Mouse (Mus musculus): ENCODE measurements at regions not wholly inside any gene's neighbourhood (a gene's known extent, or its start where the extent isn't known, plus 50 kb on each side); places are given as distances from the start of the nearest gene placed in this dataset.

- Histone ChIP-seq H3K9me3 (no peaks in the 10 kb centered on the region), H3K4me2 (no peak overlapping the region), H3K9ac (no peak overlapping the region), H3K4me3 (replicated peaks) (no peak overlapping the region), H3K27ac (no peak overlapping the region), H3K27me3 (replicated peaks) (no peaks in the 10 kb centered on the region), H3K36me3 (no peaks in the 10 kb centered on the region), H3K4me1 (no peaks in the 10 kb centered on the region)
- 82% methylated on average over 4 of the region's 4 CpGs for WGBS
- ATAC-seq (ENCODE audit: insufficient read depth, low FRiP score, low read depth): no peak
These were observed 175.0 kb upstream of the Sphkap start for GRCm38 (mm10) chr1:83583041-83583440.

GRCm38 (mm10) chr1:83569991-83570390 lies 162.0 kb upstream of the Sphkap start:
- no peak for ATAC-seq (ENCODE audit: insufficient read depth, low FRiP score, low read depth)
- Histone ChIP-seq H3K27ac (no peak overlapping the region), H3K4me1 (no peaks in the 10 kb centered on the region), H3K4me2 (no peak overlapping the region), H3K9ac (no peak overlapping the region), H3K9me3 (no peaks in the 10 kb centered on the region), H3K36me3 (no peaks in the 10 kb centered on the region), H3K4me3 (replicated peaks) (no peak overlapping the region), H3K27me3 (replicated peaks) (no peaks in the 10 kb centered on the region)
- 78% methylated on average over 5 of the region's 5 CpGs for WGBS

GRCm38 (mm10) chr1:83568746-83569145 lies 160.7 kb upstream of the Sphkap start:
- no peak for ATAC-seq (ENCODE audit: insufficient read depth, low FRiP score, low read depth)
- H3K4me1 ChIP-seq: no peaks in the 10 kb centered on the region
- no peak overlapping the region for H3K4me2 ChIP-seq
- H3K27ac ChIP-seq: no peak overlapping the region
- no peak overlapping the region for H3K4me3 ChIP-seq (replicated peaks)
- H3K36me3 ChIP-seq: no peaks in the 10 kb centered on the region
- H3K27me3 ChIP-seq (replicated peaks): no peaks in the 10 kb centered on the region
- H3K9ac ChIP-seq: no peak overlapping the region
- 82% methylated on average over 1 of the region's 1 CpGs for WGBS
- H3K9me3 ChIP-seq: no peaks in the 10 kb centered on the region

- Histone ChIP-seq H3K4me1 (no peaks in the 10 kb centered on the region), H3K4me3 (replicated peaks) (no peak overlapping the region), H3K36me3 (no peaks in the 10 kb centered on the region), H3K27me3 (replicated peaks) (no peaks in the 10 kb centered on the region), H3K27ac (no peak overlapping the region), H3K4me2 (no peak overlapping the region), H3K9me3 (no peaks in the 10 kb centered on the region), H3K9ac (no peak overlapping the region)
- ATAC-seq (ENCODE audit: insufficient read depth, low FRiP score, low read depth): no peak
These were observed 143.6 kb upstream of the Sphkap start for GRCm38 (mm10) chr1:83551617-83552016.

GRCm38 (mm10) chr1:83535461-83535860 lies 127.5 kb upstream of the Sphkap start:
- no peaks in the 10 kb centered on the region for H3K9me3 ChIP-seq
- H3K4me3 ChIP-seq (replicated peaks): no peak overlapping the region
- H3K9ac ChIP-seq: no peak overlapping the region
- H3K27me3 ChIP-seq (replicated peaks): no peaks in the 10 kb centered on the region
- no peaks in the 10 kb centered on the region for H3K36me3 ChIP-seq
- H3K27ac ChIP-seq: no peak overlapping the region
- no peak overlapping the region for H3K4me2 ChIP-seq
- no peaks in the 10 kb centered on the region for H3K4me1 ChIP-seq
- ATAC-seq (ENCODE audit: insufficient read depth, low FRiP score, low read depth): no peak

- H3K4me3 ChIP-seq (replicated peaks): no peak overlapping the region
- H3K36me3 ChIP-seq: no peaks in the 10 kb centered on the region
- ATAC-seq (ENCODE audit: insufficient read depth, low FRiP score, low read depth): no peak
These were observed 119.8 kb upstream of the Sphkap start for GRCm38 (mm10) chr1:83527803-83528202.

GRCm38 (mm10) chr1:83509356-83509755 lies 101.4 kb upstream of the Sphkap start:
- H3K27ac ChIP-seq: no peak overlapping the region
- no peaks in the 10 kb centered on the region for H3K9me3 ChIP-seq
- H3K4me3 ChIP-seq (replicated peaks): no peak overlapping the region
- no peaks in the 10 kb centered on the region for H3K4me1 ChIP-seq
- H3K36me3 ChIP-seq: no peaks in the 10 kb centered on the region
- no peak overlapping the region for H3K9ac ChIP-seq
- 70% methylated on average over 5 of the region's 5 CpGs for WGBS
- no peak for ATAC-seq (ENCODE audit: insufficient read depth, low FRiP score, low read depth)
- H3K27me3 ChIP-seq (replicated peaks): no peaks in the 10 kb centered on the region
- H3K4me2 ChIP-seq: no peak overlapping the region

More at GRCm38 (mm10) chr1:83527803-83528202, 119.8 kb upstream of the Sphkap start:
- Histone ChIP-seq H3K4me1 (no peaks in the 10 kb centered on the region), H3K4me2 (no peak overlapping the region), H3K9me3 (no peaks in the 10 kb centered on the region), H3K27me3 (replicated peaks) (no peaks in the 10 kb centered on the region), H3K9ac (no peak overlapping the region), H3K27ac (no peak overlapping the region)
- 51% methylated on average over 1 of the region's 1 CpGs for WGBS

GRCm38 (mm10) chr1:83505386-83505785 lies 97.4 kb upstream of the Sphkap start:
- ATAC-seq (ENCODE audit: insufficient read depth, low FRiP score, low read depth): no peak
- Histone ChIP-seq H3K4me2 (no peak overlapping the region), H3K4me3 (replicated peaks) (no peak overlapping the region), H3K9ac (no peak overlapping the region), H3K4me1 (no peaks in the 10 kb centered on the region), H3K27ac (no peak overlapping the region), H3K36me3 (no peaks in the 10 kb centered on the region), H3K9me3 (no peaks in the 10 kb centered on the region), H3K27me3 (replicated peaks) (no peaks in the 10 kb centered on the region)
- 64% methylated on average over 2 of the region's 2 CpGs for WGBS

GRCm38 (mm10) chr1:83496888-83497287 lies 88.9 kb upstream of the Sphkap start:
- WGBS: 66% methylated on average over 2 of the region's 2 CpGs
- Histone ChIP-seq H3K4me1 (no peaks in the 10 kb centered on the region), H3K27me3 (replicated peaks) (no peaks in the 10 kb centered on the region), H3K4me3 (replicated peaks) (no peak overlapping the region), H3K9ac (no peak overlapping the region), H3K9me3 (no peaks in the 10 kb centered on the region), H3K4me2 (no peak overlapping the region), H3K36me3 (no peaks in the 10 kb centered on the region), H3K27ac (no peak overlapping the region)
- no peak for ATAC-seq (ENCODE audit: insufficient read depth, low FRiP score, low read depth)

GRCm38 (mm10) chr1:83496380-83496779 lies 88.4 kb upstream of the Sphkap start:
- no peak for ATAC-seq (ENCODE audit: insufficient read depth, low FRiP score, low read depth)
- Histone ChIP-seq H3K9me3 (no peaks in the 10 kb centered on the region), H3K4me3 (replicated peaks) (no peak overlapping the region), H3K4me2 (no peak overlapping the region), H3K36me3 (no peaks in the 10 kb centered on the region), H3K4me1 (no peaks in the 10 kb centered on the region), H3K27ac (no peak overlapping the region), H3K27me3 (replicated peaks) (no peaks in the 10 kb centered on the region), H3K9ac (no peak overlapping the region)
- WGBS: 45% methylated on average over 2 of the region's 2 CpGs

GRCm38 (mm10) chr1:83495022-83495421 lies 87.0 kb upstream of the Sphkap start:
- H3K9ac ChIP-seq: no peak overlapping the region
- H3K4me3 ChIP-seq (replicated peaks): no peak overlapping the region
- no peak for ATAC-seq (ENCODE audit: insufficient read depth, low FRiP score, low read depth)
- H3K4me1 ChIP-seq: no peaks in the 10 kb centered on the region
- H3K4me2 ChIP-seq: no peak overlapping the region
- 76% methylated on average over 4 of the region's 4 CpGs for whole genome bisulfite sequencing
- no peaks in the 10 kb centered on the region for H3K27me3 ChIP-seq (replicated peaks)
- no peak overlapping the region for H3K27ac ChIP-seq
- H3K9me3 ChIP-seq: no peaks in the 10 kb centered on the region
- no peaks in the 10 kb centered on the region for H3K36me3 ChIP-seq

GRCm38 (mm10) chr1:83479111-83479510 lies 71.1 kb upstream of the Sphkap start:
- no peaks in the 10 kb centered on the region for H3K36me3 ChIP-seq
- H3K27ac ChIP-seq: no peak overlapping the region
- no peaks in the 10 kb centered on the region for H3K4me1 ChIP-seq
- H3K4me3 ChIP-seq (replicated peaks): no peak overlapping the region
- WGBS: 64% methylated on average over 2 of the region's 2 CpGs
- H3K4me2 ChIP-seq: no peak overlapping the region
- no peaks in the 10 kb centered on the region for H3K9me3 ChIP-seq
- no peak for ATAC-seq (ENCODE audit: insufficient read depth, low FRiP score, low read depth)
- H3K27me3 ChIP-seq (replicated peaks): no peaks in the 10 kb centered on the region
- no peak overlapping the region for H3K9ac ChIP-seq

All from stomach, embryonic 15.5 days (tissue).